Mouse (Mus musculus) mouse embryonic stem cell (cell line): ENCODE measurements around the gene Apon.
"Not testable (repeated sequence)": the region's sequence is repeated elsewhere in the genome, so short reads cannot be mapped to it uniquely, and the experiment has no call there.

Experiments used
- in situ Hi-C, 2 experiments: fragments of 300-500 bp; cut with MboI; formaldehyde crosslinking; loops; 1 replicate in 1 of 2; 3 replicates in 1 of 2; pipeline ENCODE4 v1.14.3; 2019 to 2020; ENCODE audit warnings: low sequenced_read_pairs in 2 of 2, low pct_unique_long_range_greater_than_20kb in 1 of 2, mixed read lengths in 1 of 2; ENCODE audit not compliant: unreplicated experiment in 1 of 2

Gene Apon

DNA sequence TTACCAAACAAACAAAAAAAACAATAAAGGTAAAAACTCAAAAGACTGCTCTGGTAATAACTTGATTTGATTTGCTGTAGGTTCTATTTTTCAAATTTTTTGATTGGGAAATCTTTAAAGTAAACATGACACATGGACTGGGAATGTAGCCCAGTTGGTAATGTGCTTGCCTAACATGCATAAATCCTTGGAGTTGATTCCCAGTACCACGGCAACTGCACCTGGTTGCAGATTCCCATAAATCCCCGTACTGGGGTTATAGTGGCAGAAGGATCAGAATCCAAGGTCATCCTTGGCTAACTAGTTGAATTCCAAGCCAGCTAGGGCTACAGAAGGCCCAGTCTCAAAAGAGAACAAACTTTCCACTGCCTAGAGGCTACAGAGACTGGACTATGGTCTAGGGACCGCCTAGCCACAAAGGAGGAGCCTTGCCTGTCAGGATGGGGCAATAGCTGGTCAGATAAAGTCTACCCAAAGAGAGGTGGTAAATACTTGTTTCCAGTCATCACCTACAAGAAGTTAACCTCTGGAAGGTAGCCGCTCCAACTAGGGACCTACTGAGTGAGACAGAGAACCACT lies at the start of gene Apon:
TSS of gene Apon (plus strand) at position 420 of the 579 bp plus-strand sequence.
- in situ Hi-C loops, result no loop called here

DNA sequence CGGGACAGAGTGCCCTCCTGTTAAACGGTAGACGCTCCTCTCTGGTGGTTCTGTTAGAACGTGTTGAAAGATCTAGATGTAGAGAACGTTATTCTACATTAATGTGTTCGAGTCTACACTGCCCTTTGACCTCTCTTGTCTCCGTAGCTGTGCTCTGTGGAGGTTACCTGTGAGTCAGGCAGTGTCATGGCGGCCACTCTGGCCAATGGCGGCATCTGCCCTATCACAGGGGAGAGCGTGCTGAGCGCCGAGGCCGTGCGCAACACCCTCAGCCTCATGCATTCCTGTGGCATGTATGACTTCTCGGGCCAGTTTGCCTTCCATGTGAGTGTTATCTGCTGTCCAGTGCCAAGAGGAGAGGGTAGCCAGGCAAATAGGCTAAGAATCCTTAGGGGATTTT lies 49.0 kb upstream of the Apon start:
- in situ Hi-C loops, result no loop called here

DNA sequence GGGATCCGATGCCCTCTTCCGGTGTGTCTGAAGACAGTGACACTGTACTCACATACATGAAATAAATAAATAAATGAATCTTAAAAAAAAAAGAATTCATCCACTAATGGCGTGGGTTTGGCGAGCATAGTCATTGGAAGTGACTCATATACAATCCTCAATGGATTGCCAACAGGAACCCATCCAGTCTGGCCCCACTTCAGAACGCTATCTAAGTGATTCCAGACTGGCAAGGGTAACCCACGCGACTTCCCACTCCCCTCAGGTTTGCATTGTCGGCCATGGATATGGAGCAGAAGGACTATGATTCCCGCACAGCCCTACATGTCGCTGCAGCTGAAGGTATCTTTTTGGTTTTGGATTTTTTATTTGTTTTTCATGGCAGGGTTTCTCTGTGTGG lies 45.6 kb upstream of the Apon start:
- in situ Hi-C loops, result no loop called here

DNA sequence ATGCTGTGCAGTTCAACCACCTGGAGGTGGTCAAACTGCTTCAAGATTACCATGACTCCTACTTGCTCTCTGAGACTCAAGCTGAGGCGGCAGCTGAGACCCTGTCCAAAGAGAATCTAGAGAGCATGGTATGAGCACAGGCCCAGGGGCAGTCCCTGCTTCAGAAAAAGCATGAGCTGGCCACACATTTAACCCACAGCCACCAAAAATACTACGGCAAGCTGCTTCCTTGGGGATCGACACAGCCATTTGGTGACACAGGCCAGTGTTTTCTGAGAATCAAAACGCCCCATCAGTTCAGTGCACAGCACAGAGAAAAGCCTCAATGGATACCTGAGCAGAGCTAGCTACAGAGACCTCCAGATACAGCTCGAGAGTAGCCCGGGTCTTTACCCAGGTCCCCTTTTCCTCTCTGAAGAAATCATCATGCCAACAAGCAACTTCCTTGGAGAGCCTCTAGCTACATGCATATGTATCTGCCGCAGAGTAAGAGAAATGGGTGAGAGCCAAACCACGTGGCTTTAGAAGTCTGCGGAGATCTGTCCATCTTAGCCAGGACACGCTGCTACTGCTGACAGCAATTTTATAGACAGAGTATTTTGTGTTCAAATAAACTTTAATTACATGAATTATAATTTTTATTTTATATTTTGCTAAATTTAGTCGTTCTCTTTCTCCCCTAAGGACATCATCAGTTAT lies 44.4 kb upstream of the Apon start:
- in situ Hi-C loops, result no loop called here

DNA sequence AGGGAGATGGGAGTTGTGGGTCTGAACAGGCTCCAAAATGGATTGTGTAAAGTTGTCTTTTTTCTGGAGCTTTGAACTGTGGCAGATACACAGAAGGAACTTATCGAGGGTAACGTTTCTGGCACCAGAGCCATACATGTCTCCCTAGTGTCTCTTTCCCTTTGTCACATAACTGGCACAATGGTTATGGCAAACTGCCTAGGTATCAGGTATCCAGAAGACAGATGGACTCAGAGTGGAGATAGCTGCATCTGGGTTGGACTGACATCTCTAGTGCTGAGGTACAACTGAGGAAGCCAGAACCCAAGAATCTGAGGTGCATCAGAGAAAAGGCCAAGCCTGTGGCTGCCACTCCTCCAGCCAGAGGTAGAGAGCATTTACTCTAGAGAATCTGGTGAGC lies 43.8 kb upstream of the Apon start:
- in situ Hi-C loops, result no loop called here

DNA sequence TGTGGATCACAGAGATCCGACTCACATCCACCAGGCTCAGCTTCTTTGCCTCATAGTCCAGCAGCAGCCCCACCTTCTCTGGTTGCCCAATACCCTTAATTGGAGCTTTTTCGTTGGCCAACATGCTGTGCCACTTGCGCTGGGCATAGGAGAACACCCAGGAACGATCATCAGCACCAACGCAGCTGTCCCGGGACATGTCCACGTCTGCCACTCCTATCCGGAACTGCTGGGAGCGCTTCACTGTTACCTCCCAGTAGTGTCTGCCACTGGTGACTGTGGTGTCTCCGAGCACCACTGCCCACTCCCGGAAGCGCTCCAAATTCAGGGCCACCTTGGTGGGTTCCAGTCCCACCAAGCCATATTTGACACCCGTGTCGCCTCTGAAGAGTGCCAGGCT lies 42.9 kb upstream of the Apon start:
- in situ Hi-C loops, result no loop called here

DNA sequence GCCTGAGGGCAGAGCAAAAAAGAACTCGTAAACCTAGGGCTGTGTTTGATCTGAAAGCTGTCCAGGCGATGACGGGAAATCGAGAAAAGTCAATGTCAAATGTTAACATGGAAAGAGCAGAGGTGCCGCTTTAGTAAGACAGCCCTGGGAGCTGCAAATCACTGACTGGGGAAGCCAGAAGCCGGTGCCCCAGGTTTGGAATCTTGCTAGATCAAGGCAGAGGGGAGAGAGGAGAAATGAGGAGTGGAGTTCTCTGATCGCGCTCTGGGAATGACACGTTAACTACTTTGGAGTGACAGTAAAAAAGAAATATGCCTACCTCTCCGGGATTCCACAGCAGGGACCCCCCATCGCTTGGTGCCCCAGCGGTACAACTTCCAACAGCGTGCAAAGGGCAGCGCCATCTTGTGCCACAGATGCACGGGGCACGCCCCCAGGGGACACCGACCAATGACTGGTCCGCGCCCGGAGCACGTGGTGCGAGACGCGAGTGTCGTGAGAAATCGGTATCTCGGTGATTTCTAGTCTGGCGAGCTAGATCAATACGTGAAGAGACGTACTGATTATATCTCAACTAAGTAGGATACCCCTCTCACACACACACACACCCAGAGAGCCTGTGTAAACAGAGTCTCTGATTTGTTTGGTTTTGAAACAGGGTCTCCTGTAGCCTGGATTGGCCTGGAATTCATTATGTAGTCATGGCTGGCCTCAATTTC lies 42.3 kb upstream of the Apon start, which contains the start of gene Spryd4:
TSS of gene Spryd4 (minus strand) at position 418 of the 719 bp plus-strand sequence.
- in situ Hi-C loops, result no loop called here

DNA sequence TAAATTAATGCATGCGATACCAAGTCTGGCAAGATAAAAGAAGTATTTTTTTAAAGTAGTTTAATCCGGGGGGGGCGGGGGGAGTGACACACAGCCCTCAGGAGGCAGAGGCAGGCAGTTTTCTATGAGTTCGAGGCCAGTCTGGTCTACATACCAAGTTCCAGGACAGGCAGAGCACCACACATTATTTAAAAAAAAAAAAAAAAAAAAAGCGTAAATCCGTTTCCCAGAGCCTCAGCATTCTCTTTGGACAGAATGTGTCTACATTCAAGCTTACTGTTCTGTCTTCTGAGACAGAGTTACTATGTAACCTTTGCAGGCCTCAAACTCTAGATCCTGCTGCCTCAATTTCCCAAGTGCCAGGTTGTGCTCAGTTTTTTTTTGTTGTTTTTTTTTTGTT lies 41.7 kb upstream of the Apon start:
- in situ Hi-C loops, result no loop called here

DNA sequence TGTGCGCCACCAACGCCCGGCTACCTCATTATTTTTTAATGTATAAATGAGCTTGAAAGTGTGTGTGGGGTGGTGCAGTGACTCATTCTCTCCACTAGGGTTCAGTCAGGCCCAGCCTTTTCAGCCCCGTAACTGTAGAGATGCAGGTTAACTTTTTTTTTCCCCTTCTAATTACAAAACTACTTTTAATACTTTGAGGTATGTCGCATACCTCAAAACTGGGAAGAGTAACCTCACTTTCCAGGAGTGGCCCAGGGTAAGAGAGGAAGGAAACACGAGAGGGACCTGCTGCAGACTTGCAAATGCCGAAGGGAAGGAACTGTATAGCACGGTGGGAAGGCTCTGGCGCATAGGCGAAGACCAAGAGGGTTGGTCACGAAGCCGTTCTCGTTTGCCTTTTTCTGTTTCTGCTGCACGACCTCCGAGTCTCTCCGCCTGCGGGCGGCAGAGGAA lies 41.0 kb upstream of the Apon start:
- in situ Hi-C loops, result no loop called here

DNA sequence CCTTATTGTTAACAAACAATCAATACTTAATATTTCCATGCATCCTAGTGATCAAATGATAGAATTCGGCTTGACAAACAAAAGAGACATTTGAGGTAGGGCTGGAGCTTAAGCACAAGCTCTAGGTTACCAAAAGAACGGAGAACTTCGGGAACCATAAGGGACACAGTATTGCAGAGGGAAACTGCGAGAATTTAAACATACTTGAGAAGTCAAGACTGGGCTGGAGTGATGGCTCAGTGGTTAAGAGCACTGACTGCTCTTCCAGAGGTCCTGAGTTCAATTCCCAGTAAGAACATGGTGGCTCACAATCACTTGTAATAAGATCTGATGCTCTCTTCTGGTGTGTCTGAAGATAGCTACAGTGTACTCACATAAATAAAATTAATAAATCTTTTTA lies 39.8 kb upstream of the Apon start:
- in situ Hi-C loops, result not testable (repeated sequence)

DNA sequence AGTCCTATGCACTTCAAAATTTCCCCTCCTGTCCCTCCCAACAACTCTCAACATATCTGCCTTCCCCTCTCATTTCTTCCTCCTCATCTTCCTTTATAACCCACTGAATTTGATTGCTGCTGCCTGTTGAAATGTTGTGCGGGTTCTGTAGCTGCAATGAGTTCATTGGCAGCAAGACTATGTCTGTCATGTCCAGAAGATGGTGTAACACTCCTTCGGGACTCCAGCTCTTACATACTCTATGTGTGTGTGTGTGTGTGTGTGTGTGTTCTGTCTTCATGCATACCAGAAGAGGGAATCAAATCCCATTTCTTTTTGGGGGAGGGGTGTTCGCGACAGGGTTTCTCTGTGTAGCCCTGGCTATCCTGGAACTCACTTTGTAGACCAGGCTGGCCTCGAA lies 38.9 kb upstream of the Apon start:
- in situ Hi-C loops, result no loop called here

DNA sequence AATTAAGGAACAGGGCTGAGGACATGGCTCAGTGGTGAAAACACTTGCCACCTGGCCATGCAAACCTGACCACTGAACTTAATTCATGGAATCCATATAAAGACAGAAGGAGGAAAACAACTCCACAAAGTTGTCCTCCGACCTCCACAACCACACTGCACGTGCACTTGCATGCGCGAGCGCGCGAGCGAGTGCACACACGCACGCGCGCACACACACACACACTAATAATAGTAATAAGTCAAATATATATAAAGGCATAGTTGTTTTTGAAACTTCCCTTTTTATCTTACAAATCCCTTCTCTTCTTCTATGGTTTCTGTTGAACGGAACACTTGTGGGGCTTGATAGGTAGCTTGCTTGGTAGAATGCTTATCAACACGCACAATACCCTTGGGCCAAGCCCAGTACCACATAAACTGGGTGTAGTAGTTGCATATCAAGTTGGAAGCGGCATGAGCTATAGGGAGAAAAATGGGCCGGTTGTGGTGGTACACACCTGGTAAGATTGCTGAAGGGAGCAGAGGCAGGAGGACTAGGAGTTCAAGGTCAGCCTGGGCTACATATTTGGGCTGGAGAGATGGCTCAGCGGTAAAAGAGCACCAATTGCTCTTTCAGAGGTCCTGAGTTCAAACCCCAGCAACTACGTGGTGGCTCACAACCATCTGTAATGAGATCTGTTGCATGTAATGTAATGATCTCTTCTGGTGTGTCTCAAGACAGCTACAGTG lies 35.3 kb upstream of the Apon start:
- in situ Hi-C loops, result no loop called here

DNA sequence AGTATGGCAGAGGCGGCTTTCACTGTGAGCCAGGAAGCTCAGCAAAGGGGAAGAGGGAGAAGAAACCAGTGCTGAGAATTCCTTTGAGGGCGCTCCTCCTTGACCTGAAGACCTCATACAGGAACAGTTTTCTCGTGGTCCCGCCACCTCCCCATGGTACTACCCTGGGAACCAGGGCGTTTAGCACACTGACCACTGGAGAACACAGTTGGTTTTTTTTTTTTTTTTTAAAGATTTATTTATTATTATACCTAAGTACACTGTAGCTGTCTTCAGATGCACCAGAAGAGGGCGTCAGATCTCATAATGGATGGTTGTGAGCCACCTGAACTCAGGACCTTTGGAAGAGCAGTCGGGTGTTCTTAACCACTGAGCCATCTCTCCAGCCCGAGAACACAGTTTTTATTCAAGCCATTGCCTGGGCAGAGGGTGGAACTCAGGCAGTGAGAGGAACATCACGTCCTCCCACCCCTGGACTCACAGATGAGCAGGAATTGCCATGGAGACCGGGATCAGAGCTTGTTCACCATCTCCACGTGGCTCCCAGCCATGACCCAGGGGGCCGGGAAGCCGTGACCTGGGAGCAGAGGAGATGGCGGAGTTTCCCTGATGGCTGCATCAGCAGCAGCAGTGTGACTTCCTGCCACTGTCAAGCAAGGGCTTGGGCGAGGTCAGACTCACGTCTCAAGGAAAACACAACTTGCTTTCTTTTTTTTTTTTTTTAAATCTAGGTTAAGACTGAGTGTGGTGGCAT lies 32.2 kb upstream of the Apon start:
- in situ Hi-C loops, result no loop called here

DNA sequence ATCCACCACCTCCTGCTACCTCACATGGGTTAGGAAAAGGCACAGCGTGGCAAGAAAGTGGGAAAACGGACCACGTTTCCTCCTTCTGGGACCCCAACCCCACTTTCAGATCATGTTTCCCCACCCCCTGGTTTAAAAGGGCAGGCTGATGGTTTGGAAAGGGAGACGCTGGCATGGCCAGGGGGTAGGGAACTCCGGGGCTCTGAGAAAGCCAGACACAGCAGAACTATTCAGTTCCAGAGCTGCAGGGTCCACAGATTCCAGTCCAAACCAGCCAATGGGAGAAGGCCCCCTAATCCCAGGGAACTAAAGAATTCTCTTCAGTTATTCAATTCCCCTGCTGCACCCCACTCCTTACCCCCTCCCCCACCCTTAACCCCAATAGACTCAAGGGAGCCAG lies 28.8 kb upstream of the Apon start:
- in situ Hi-C loops, result no loop called here

DNA sequence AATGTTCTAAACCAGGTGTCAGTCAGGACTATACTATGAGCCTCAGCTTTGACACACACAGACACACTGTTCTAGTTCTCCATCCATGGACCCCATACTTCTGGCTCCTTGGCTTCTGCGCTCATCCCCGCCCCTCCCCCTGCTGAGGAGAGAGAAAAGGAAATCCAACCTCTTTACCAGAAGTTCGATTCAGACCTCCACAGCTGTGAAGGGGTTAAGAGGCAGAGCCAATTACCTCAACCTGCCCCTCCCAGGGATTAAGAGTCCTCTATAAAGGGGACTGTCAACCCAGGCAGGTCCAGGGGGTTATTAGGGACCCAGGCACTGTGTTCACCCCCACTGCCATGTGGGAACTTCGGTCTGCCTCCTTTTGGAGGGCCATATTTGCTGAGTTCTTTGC lies 28.4 kb upstream of the Apon start, which contains the start of gene Mip:
TSS of gene Mip (plus strand) at position 301 of the 400 bp plus-strand sequence.
- in situ Hi-C loops, result no loop called here

DNA sequence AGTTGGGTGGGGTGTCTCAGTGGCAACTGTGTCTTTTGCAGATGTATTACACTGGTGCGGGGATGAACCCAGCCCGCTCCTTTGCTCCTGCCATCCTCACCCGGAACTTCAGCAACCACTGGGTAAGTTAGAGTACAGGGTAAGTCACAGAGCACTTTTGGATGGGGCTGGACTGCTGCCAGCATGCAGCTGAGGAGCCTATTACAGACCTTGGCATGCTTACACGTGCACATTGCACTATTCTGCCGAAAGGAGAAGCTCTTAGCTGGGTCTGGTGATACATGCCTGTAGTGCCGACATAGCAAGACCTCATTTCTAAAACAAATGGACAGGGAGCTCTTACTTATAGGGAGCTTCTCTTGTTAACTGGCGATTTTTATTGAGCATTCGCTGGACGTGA lies 26.3 kb upstream of the Apon start:
- in situ Hi-C loops, result no loop called here

DNA sequence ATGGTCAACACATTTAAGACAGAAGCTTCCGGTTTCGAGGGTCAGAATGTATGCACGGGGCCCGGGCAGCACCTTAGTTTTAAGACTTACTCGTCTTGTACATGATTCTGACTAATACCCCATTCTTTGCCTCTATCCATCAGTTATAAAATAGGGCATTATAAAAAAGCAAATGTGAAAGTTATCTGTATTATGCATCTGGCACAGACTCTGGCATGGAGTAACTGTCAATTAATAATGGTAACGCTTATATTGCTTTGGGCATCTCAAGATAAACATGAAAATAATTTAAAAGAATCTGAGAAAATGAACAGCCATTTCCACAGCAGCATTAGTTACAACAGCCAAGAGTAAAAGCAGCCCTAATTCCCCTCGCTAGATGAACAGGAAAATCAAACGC lies 25.9 kb upstream of the Apon start:
- in situ Hi-C loops, result no loop called here

DNA sequence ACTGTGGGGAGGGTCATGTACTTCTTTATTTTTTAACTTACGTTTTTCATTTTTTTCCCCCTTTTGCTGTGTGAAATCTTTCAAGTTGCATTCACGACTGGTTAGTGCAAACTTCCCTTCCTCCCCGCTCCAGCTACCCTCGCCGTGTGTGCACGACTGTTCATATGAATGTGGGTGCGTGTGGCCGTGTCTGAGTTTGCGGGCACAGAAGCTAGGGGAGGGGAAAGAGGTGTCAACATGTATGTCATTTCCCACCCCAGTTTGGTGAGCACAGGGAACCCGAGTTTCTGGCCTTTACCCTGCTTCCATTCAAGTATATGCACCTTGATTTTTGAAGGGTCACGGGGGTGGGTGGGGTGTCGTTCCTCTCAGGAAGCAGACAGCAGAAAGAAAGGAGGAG lies 23.3 kb upstream of the Apon start:
- in situ Hi-C loops, result no loop called here
